Mouse (Mus musculus) cerebellum, adult 18-20 months (tissue): ENCODE measurements around the gene Gpr153.
A peak's percentile ranks its signal among the peaks of the same experiment; 100 is the strongest.
"Not testable (repeated sequence)": the region's sequence is repeated elsewhere in the genome, so short reads cannot be mapped to it uniquely, and the experiment has no call there.

Experiments used
- DNase-seq, 2 experiments: peaks; one replicate each; pipeline ENCODE4 v3.0.0; 2021

The Gpr153 gene

DNA sequence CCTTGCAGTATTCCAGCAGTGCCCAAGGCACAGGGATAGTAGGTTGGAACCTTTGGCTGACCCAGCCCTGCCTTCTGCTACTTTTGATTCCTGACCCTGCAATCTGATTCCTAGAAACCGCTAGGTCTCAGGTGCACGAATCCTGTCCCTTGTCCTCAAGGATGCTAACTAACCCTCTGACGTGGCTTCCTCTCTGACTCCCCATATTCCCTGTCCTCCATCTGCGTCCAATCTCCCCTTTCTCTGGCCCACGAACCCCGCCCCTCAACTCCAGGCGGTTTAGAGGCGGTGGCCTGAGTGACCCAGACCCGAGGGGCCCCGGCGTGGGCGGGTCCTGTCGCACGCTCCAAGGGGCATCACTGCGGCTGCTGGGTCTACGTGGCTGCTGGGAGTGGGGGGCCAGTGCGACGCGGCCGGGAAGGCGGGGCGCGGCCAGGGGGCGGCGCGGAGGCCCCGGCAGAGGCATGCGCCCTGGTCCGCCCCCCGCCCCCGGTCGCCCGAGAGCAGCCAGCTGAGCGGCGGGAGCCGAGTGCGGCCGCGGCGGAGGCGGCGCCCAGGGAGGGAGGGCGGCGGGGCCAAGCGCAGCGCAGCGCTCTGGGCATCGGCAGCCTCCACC, at the start of gene Gpr153:
Gpr153 (plus strand) TSS at position 612 of the 616 bp plus-strand sequence.
- DNase-seq = peak; percentile 59 to 66

DNA sequence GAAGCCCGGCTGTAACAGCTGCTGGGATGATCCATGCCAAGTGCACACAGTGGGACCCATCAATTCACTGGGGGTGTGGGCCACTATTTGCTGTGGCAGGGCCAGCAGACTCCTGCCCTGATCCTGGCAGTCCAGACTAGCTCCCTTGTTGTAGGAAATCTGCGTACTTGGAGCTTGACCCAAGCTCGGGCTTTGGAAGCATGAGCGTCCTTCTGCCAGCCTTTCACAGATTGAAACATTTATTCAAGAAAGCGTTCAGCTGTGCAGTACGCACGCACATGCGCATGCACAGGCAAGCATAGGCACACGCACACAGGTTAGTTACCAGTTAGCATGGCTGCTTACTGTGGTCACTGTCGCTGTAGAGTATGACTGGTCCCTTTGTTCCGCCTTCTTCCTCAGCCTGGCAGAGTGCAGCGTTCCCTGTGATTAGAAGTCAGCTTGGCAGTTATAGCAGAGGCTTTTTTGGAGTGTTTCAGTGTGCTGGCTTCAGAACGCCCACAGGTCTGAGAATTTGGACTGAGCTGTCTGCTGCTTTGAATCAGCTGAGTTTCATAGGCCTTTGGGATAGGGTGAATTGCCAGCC, 47.0 kb upstream of the Gpr153 start:
- DNase-seq = peak; percentile 49 to 56

DNA sequence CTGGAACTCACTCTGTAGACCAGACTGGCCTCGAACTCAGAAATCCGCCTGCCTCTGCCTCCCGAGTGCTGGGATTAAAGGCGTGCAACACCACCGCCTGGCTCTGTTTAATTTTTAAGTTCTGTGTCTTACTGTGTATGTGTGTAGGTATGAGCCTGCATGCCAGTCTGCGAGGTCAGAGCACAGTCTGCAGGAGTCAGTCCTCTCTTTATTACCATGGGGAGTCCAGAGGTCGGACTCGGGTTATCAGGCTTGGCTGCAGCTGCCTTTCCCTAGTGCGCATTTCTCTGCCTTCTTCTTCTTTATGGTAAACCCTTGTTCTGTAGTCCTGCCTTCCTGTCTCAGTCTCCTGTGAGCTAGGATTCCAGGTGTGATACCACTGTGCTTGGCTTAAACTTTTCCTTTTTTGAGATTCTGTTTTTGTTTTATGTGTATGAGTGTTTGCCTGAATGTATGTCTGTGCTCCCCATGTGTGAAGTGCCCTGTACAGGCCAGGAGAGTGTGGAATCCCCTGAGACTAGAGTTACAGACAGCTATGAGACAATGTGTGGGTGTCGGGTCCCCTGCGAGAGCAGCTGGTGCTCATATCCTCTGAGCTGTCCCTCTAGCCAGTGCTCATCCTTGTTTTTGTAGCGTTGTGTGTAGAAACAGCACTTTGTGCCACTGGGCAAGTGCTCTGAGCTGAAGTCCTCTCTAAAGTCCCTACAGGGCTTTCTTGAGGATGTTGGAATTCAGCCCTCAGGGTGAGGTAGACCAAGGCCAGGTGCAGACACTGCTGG, 46.1 kb upstream of the Gpr153 start:
- DNase-seq = no peak

DNA sequence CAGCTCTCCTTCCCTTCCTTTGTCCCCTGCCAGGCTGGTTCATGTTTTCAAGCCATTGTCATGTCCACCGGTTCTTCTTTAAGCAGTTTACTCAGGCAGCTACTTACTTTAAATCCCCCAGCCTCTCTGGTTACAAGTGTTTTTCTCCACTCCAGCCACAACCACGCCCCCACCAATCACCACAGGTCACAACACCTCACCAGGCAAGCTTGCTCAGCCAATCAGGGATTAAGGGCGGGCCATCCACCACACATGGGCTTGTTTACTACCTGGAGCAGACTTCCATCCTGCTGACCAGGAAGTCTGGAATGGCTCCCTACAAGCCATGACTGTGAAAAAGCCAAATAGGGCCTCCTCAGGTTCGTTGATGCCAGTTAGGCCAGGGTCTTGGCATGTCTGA, 43.7 kb upstream of the Gpr153 start:
- not testable (repeated sequence) for DNase-seq

DNA sequence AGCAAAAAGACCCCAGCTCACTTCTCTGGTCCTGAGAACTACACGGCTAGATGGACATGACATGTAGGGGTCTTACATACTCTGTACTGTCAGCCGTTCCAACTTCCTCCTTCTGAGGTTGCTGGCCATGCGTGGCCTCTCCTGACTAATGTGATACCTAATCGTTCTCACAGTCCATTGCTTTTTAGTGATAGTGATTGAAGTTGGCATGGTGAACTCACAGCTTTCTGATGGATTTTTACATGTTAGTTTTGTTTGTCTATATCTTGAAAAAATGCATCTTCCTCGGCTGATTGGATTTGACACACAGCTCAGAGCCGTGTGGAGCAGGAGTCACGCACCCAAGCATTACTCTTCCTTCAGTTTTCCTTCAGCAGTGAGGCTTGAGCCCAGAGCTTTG, 42.7 kb upstream of the Gpr153 start:
- DNase-seq = no peak

DNA sequence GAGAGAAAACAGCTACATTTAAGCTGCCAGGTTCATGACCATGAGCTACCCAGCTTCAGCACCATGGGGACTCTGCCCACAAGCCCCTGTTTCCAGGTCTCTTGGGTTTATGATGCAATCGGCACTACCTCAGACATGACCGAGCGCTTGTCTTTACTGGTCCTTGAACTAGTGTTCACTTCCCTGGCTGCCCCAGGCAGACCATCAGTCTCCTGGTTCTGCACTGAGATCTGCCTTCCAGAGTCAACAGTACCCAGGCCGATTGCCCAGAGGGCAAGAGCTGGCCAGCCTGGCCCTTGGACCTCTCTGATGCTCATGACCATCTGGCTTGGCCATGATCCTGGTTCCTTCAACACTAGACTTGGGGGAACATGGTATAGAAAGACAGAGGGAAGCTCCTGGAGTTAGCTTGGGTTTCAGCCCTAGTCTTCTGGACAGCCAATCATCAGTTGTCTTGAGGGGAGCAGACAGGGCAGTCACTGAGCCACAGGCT, 41.6 kb upstream of the Gpr153 start:
- peak; percentile 71 to 82 for DNase-seq

DNA sequence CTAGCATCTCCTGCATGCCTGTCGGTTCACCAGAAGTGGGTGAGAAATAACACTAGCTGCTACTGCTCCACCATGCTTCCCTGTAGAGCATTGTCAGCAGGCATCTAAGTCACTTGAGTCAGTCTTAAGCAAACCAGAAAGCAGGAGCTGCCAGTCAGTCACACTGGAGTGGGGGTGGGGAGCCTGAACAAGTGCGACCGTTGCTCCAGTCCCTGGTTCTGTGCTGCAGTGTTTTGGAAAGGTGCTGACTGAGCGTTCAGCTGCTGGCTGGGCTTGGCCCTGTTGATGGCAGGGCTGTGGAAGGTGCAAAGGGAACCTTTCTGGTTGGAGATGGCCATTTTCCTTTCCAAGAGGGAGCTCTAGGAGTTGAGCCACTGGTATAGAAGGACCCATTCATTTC, 34.1 kb upstream of the Gpr153 start:
- DNase-seq = no peak

DNA sequence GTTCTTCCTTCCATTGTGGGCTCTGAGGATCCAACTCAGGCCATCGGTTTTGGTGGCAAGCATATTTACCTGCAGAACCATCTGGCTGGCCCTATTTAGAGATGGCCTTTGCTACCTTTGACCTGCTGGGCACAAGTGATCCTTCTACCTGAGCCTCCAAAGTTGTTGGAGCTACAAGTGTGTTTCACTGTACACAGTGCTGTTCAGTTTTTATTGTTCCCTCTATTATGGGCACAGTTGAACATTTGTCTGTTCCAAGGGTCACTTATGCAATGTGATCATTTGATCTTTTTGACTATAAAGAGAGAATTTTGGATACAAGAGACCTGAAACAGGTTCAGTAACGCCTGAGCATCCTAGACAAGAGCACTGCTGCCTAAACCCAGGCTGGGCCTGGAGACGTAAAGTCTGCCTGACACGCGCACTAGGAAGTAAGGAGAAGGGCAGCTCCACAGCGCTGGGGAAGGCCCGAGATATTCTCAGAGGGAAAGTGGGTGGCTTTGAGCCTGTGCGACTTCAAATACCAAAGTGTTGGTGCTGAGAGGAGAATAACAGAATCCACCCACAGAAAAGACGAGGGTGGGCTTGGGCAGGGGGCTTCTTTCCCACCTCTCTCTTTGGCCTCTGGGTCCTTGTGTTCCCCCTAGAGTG, 30.7 kb upstream of the Gpr153 start:
- no peak for DNase-seq

DNA sequence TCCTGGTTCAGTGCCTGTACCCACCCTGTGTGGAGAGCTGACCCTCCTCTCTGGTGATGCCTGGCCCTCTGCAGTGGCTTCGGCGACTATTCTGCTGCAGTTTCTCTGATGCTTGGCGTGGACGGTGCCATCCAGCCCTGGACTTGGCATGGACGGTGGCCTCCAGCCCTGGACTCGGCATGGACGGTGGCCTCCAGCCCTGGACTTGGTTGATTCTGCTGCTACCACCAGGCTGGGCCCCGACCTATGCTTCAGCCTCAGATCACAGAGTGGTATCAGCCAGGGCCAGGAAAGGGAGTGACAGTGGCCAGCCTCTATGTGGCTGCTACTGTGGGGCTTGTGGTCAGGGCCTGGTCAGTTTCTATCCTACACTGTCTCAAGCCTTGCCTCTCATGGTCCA, 30.1 kb upstream of the Gpr153 start:
- DNase-seq = peak; percentile 70 to 73

DNA sequence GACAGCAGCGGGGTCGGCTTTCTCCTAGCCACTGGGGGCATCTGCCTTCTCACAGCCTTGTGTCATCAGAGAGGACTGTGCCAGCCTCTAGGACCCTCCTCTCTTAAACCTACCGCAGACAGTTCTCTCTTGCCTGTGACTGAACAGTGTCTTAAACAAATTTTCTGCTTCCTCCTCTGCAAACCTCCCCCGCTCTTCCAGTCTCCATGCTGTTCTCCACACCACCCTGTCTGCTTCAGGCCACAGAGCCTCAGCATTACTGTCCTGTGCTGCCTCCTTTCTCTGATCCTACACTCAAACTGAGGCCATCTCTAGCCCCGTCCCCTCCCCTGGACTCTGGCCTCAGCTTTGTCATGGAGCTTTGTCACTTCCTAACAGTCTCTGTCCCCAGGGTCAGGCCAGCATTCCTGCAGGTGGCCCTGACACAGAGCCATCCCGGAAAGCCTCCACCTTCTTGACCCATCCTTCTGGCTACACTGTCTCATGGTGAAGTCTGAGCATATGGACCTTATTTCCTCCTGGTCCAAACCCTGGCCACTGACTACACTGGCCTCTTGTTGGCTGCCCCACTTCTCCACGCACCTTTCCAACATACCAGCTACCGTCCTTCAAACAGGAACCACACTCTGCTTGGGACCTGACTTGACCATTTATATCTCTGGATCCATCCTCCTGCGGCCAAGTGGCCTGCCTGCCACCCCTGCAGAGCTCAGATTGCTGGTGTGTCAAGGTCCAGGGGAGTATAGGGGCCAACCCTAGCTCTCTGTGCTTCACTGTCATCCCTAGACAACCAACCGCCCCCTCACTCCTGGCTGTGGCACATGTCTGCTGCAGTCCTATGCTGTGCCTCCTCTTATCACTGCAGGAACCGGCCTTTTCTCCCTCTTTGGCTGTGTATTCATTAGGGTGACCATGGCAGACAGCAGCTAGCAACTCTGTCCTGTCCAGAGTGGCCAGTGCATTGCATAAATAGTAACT, 29.2 kb upstream of the Gpr153 start:
- DNase-seq = peak in 1 of 2 experiments; percentile 51

DNA sequence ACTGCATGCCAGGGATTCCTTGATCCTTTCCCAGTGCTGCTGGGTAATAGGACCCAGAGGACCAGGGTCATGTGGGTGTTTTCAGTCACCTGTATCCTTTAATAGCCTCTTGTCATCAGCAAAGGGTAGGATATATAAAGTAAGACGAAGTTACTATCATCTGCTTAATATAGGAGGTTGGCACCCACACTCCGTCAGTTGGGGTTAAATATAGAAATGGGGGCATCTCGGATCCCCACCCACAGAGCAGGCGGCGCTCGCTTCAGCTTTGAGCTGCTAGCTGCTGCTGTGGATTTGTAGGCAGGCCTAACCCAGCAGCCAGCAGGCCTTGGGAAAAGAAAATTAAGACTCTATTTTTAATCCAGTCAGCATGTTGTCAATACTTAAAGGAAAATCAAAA, 28.0 kb upstream of the Gpr153 start:
- no peak for DNase-seq

DNA sequence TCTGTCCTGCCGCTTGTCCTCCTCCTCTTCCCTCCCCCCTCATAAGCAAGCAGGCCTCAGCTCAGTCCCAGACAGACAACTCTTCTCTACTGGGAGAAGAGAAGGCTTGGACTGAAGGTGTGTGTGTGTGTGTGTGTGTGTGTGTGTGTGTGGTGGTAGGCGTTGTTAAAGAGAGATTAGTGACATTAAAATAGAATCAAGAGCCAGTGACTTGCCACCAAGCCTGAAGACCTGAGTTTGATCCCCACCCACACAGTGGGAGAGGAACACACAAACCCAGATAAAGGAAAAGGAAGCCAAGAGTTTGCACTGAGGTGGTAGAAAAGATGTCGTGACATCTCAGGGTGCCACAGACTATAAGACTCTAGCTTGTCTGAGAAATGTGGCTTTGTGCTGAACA, 26.8 kb upstream of the Gpr153 start:
- DNase-seq = no peak

DNA sequence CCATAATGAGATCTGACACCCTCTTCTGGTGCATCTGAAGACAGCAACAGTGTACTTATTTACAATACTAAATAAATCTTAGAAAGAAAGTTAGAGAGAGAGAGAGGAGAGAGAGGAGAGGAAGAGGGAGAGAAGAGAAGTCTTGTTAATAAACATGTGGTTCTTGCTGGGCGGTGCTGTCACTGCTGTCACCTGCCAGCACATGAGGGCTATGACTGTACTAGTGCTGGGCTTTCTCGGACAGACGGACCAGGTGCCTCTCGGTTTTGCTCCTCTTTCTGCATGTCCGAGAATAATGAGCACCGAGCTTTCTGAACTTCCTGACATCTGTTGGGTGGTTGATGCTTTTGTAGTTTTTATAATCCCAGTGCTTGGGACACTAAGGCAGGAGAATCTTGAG, 23.4 kb upstream of the Gpr153 start:
- DNase-seq = no peak

DNA sequence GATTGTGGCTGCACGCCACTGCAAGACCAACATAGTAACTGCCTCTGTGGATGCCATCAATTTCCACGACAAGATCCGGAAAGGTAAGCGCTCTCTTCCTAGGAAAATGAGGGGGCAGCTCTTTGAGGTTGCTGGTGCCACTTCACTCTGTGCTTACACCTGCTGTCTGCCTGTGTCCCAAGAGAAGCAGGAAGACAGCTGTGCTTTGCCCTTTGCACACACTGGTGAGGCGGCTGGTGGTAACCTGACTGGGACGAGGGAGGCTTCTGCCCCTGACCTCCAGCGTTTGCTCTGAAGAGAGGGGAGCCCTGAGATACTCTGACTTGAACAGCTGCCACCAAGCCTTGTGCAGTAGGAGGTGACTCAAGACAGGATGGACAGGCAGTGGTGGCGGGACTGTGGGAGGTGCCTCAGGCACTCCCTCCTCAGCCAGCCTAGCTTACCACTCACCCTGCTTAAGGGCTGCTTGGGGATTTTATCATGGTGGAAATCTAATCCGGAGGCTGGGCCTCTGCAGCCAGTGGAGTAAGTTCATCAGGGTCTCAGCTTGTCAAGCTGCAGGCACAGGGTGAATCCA, 20.8 kb upstream of the Gpr153 start:
- DNase-seq = no peak

DNA sequence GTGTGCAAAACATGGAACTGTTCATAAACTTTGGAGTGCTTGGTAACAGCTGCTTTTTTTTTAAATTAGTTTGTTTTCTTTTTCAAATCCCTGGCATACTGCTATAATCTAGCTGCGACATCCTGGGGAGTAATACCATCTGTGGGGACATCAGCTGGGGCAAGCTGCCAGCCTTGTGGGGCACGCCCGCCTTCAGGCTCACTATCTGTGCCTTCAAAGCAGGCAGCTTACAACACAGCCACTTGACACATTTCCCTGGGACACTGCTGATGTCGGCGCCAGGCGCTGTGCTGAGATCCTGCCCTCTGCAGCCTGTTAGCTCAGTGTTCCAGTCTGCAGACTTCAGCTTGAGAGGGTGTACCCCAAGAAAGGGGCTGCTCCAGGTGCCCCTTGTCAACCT, 17.0 kb upstream of the Gpr153 start:
- peak; percentile 81 to 84 for DNase-seq

DNA sequence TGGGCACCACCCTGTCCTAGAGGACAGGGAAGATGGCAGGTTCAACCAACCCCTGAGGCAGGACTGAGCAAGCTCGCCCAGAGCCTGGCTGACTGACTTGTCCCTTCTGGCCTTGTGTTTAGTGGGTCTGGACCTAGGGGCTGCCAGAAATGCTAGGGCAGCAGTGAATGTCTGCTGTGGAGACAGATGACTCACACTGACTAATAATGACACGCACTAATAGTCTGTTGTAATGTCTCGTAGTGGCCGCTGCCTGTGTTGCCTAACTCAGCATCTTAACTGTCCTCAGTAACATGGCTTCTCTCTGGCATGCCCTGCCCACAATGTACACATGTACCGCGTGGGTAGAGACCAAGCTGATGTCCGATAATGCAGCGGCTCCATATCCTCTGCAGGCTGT, 13.6 kb upstream of the Gpr153 start:
- no peak for DNase-seq

DNA sequence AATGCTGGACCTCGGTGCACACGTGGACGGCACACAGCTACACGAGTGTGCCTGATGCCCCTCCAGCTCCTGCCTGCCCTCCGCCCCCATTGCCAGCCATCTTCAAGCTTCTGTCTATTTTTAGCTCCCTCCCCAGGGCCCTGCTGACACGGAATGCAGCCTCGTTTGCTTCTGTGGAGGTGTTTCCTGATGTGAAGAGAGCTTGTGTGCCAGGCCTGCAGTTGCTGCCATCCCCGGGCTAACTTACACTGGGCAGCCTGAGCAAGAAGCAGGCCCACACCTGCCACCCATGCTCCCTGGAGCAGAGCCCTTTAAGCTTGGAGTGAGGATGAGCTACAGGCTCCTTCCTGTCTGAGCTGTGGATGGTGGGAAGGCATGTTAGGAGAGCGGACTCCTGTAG, 11.8 kb upstream of the Gpr153 start:
- no peak for DNase-seq

DNA sequence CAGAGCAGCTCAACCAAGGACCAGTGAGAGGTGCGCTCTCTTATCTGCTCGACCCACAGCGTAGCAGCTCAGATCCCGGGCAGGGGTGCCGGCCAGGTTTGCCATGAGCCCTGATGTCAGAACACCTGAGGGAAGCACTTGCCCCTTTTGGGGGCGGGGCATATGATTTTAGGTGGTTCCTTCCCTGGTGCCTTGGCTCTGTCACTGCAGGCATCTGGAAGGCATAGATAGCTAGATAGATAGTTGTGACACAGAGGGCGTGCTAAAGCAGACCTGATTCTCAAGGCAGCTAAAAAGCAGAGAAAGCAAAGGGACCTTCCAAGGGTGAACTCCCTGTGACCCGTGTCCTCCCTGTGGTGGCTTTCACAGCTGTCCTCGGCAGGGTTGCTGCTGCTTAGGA, 10.9 kb upstream of the Gpr153 start:
- DNase-seq = no peak

DNA sequence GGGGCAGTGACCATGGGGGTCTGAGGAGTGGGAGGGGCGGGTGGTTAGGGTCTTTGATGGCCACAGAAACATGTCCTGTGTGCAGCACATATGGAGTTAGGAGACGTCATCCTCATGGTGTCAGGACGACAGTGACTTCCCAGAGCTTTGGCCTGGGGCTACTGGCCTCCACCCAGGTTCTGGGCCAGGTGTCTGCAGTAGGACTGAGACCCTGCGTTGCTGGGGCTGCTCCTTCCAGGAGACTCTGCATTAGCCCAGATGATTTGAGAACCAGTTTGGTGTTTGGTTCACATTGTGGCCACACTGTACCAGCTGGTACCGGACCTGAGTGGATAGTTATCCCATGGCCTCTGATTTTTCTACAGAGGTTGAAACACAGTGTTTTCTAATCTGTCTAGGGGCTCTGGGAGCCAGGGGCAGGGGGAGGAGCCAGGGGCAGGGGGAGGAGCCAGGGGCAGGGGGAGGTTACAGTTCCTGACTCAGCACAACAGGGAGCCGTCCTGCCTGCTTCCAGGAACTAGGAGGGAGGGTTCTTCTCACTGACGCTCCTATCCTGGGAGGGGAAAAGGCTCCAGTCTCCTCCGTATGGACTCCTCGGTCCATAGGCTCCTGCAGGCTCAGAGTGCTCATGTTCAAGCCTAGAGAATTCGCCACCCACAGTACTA, 10.4 kb upstream of the Gpr153 start:
- no peak for DNase-seq

DNA sequence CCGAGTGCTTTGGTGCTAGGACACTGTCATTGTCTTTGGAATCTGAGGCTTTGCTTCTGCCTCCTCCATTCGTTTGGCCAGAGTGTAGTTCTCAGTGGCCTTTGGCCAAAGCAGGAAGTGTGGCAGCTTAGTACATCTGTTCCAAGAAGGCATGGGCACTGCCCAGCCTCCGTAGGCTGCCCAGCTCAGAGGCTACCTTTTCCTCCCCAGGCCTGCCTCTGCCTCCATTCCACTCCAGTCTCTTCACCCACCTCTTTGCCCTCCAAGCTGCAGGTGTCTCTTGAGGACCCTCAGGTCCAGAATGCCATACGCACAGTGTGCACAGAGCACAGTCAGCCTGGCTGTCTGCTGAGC, 9.9 kb upstream of the Gpr153 start:
- no peak for DNase-seq

DNA sequence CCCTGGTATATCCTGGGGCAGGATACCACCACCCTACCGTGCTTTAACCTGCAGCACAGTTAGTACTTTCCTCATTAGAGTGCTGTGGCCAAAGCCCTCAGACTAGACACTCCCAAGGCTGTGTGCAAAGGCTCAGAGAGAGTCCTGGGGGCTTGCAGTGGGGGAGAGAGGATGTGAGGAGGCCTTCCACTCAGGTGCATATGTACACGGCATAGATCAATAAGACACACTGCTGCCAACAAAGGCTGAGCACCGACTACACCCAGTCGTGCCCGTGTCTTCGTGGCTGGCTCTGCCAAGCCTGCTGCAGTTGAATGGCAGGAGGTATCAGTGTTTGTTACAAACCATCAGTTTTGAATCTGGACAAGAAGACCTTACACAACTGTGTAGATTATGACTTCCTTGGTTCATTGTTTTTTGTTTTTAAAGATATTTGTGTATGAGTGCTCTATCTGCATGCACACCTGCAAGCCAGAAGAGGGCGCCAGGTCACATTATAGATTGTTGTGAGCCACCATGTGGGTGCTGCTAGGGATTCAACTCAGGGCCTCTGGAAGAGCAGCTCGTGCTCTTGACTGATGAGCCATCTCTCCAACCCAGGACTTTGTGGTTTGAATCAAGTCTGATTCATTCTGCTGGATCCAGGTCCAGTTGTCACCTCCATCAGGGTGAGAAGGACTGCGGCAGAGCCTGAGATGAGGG, 9.0 kb upstream of the Gpr153 start:
- DNase-seq = no peak
